Mouse (Mus musculus) testis, adult 2 months (tissue): ENCODE measurements around the gene 1700012B09Rik.

Source experiments
- CTCF ChIP-seq: fragments of 200-500 bp; IDR thresholded peaks from 2 replicates; pipeline ENCODE4 v1.5.1; 2012; ENCODE audit warnings: low read depth, mild to moderate bottlenecking, inconsistent platforms, low read length, moderate library complexity; ENCODE audit not compliant: control insufficient read depth, insufficient read depth, insufficient replicate concordance
- POLR2A ChIP-seq: fragments of 200-500 bp; IDR thresholded peaks from 2 replicates; pipeline ENCODE4 v1.6.1; 2012; ENCODE audit warnings: low read depth, mild to moderate bottlenecking, inconsistent platforms, low read length, moderate library complexity; ENCODE audit not compliant: control insufficient read depth

DNA sequence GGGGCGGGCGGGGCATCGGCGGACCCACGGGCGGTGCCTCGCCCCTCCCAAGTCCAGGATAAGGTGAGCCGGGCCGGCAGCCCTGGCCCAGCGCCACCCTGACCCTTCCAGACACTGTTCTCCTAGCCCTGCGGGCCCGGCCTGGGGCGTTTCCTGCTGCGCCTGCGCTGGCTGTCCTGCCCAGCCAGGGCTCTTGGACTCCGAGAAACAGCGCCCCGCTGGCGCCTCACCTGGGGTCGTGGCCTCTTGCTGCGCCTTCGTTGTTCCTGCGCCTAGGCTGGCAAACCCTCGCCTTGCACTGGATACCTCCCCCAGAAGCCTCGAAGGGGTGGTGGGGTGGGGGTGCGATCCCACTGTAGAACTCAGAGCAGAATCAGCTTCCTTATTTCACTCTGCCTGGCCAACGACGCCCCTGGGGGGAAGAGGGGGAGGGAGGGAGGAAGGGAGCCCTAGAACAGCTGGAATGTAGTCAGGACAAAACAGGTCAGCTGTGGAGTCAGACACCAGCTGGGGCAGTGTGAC is 18.8 kb downstream of the 1700012B09Rik start, which contains the start of gene Fut4:
- TF ChIP-seq CTCF = no peak
- TF ChIP-seq POLR2A = no peak
